Mouse (Mus musculus) common myeloid progenitor, adult 5-6 weeks (primary cell): ENCODE results near the gene Morc1. TPM values are rescaled to one million over a fixed set of nuclear protein-coding genes. Genes with fewer than 3 reads are reported as not detected.

ENCODE experiments used
- ATAC-seq: replicated peaks from 2 replicates; pipeline ENCODE4 v1.8.0; 2016; ENCODE audit warnings: low read depth, mild to moderate bottlenecking, moderate TSS enrichment, inconsistent platforms; ENCODE audit not compliant: poor library complexity, severe bottlenecking
- total RNA-seq: library from RNA; stranded (forward); fragments of 200-1000, 187-1606 nt; gene quantifications from 2 replicates; pipeline ENCODE4 v1.2.3, GENCODE M21; 2017

The Morc1 gene
- total RNA-seq, result not detected in 2 replicates

- ATAC-seq, result no peak
Observed at GRCm38 (mm10) chr16:48431027-48431426, at the start of gene Morc1. TSS of gene Morc1 (plus strand) at chr16:48431237.

GRCm38 (mm10) chr16:48383582-48384257 is 47.3 kb upstream of the Morc1 start:
- no peak for ATAC-seq

GRCm38 (mm10) chr16:48386982-48387381 is 44.1 kb upstream of the Morc1 start:
- ATAC-seq, result no peak

DNA sequence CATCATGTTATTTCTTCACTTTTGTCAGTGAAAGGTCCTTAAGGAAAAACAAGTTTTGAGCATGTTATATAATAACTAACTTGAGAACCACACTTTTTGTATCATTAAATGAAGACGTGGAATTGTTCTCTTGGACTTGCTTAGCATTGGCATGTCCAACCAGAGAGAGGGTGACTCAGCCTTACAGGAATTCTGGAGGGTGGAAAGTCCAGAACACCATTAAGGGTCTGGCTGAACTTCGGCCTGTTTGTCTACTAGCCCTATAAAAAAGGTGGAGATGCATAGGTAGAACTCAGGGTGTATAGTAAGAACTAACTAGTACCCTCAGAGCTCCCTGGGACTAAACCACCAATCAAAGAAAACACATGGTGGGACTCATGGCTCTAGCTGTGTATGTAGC is 35.8 kb upstream of the Morc1 start:
- ATAC-seq, result no peak

DNA sequence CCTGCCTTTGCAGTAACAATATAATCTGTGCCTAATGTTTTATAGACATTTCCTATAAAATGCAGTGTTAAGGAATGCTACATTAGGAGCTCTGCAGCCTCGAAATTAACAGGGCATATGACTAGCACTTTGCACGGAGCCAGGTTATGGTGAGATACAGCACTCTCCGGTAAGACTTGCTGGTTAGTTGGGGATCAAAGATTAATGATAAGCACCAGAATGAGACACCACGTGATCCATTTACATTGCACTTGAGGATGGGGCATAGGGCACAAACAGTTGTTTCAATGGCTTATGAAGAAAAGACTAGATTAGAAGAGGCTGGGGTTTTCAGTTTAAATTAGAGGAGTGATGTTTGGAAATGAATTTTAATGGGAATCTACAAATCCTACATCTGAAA is 28.1 kb upstream of the Morc1 start:
- no peak for ATAC-seq

GRCm38 (mm10) chr16:48403423-48403822 is 27.6 kb upstream of the Morc1 start:
- peak; percentile 89 for ATAC-seq

DNA sequence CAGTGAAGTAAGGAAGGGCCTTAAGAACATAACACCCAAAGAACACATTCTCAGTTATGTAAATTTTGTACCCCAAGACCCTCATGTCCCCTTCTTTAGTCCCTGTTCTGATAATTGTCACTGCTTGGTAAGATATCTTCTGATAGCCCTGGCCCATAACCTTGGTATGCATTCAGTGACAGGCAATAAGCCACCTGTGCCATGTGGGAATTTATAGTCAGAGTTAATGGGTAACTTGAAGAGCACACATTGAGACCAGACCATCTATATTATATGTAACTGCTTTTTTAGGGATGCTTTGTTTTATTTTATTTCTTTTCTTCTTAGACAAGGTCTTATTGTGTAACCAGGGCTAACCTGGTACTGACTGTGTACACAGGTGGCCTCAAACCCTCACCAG is 27.0 kb upstream of the Morc1 start:
- no peak for ATAC-seq

DNA sequence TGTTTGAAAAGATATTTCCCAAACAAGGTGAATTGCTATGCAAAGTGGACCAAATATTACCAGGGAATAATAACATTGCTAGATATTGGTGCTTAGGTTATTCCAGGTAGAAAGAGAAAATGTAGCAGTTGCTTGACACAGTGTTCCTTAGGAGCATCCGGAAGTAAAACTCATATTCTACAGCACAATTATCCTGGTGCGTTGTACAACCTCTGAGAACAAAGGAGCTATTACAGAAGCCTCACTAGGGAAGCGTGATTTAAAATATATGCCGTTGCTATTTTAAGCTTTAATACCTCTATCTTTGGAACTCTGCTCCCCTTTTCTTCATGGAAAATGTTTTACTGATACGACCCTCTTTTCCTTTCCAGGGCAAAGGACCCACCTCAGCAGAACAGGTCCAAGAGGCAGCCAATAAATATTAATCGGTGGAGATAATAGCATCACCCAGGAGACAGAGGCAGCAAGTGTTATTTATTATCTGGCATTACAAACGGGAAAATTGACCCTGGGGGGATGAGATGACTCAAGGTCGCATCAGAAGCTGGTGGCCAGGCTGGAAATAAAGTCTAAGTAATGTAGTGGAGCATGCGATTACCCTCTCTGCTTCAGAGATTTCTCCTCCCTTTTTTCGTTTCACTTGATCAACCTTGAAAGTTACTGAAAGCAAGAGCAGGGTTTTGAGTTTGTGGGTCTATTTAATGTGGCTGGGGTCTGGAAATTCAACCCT is 25.2 kb upstream of the Morc1 start:
- ATAC-seq, result no peak

- no peak for ATAC-seq
Observed at GRCm38 (mm10) chr16:48409580-48409979, 21.5 kb upstream of the Morc1 start.

DNA sequence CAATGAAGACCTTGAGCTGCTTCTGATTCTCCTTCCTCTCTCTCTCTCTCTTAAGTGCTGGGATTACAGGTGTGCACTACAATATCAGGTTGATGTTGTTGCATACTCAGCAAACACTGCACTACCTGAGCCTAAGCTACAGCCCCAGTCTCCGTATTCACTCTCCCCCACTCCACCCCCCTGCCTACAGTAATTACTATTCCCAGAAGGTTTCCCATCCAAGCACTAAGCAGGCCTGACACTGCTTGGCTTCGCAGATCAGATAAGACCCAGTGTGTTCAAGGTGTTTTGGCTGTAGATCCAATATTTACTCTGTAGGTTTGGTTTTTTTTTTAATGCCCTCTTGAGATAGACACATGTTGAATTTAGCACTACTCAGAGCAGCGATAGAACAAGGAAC is 20.9 kb upstream of the Morc1 start:
- no peak for ATAC-seq

DNA sequence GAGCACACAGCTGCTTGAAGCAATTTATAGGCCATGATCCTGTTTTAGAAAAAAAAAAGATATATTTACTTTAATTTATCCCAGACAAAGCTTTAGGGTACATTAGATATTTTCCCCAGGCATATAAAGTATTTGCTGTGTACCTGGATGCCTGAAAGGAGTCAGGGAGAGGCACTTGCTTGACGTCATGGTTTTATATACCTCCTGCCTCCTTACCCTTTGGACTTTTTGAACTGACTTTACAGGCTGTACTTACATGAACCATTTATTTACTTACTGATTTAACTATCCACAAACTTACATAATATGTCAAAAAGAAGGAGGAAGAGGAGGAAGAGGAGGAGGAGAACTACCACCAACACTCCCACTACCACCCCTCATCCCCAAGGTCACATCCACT is 18.8 kb upstream of the Morc1 start, which contains the start of gene Gm5485:
TSS of gene Gm5485 (minus strand) at position 171 of the 400 bp plus-strand sequence.
- no peak for ATAC-seq

GRCm38 (mm10) chr16:48418557-48418956 is 12.5 kb upstream of the Morc1 start:
- ATAC-seq, result no peak

DNA sequence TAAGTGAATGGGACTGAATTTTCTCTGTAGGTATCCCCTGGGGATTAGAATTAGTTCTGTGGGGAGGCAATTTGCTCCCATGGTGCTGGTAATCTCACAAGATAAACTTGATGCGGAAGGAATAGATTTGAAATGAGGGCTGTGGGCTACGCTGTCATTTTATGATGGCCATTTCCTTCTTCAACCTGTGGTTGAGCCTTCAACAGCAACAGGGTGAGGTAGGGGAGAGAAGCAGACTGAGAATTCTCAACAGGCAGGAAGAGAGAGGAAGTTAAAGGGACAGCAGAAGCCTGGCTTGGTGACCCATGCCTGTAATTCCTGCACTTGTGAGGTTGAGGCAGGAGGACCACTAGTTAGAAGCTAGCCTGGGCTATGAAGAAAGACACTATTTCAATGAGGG is 12.0 kb upstream of the Morc1 start:
- ATAC-seq, result peak; percentile 95

GRCm38 (mm10) chr16:48422501-48422900 is 8.5 kb upstream of the Morc1 start:
- ATAC-seq, result no peak

GRCm38 (mm10) chr16:48424069-48424468 is 7.0 kb upstream of the Morc1 start:
- no peak for ATAC-seq

- ATAC-seq, result no peak
Observed at GRCm38 (mm10) chr16:48429427-48429826, 1.6 kb upstream of the Morc1 start.

GRCm38 (mm10) chr16:48435454-48435853 is 4.4 kb downstream of the Morc1 start:
- no peak for ATAC-seq

DNA sequence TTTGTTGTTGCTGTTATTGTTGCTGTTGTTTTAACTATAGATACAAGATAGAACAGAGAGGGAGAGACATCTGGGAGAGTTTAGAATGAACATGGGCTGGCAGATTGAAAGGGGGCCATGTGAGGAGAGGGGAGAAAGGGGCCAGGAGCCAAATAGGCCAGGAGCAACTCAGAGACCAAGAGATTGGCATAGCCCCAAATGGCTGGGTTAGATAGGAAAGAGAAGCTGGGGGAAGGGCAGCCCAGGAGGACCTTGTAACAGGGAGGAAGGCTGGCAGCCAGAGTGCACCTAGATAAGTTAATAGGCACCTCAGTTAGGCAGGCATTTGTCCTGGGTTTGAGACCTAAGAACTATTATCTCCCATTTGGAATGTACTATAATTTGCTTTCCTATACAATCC is 6.4 kb downstream of the Morc1 start:
- ATAC-seq, result 0 out of 2 replicates have a peak, but pooled peaks have one; percentile 29

GRCm38 (mm10) chr16:48444589-48444988 is 13.6 kb downstream of the Morc1 start:
- ATAC-seq, result no peak

DNA sequence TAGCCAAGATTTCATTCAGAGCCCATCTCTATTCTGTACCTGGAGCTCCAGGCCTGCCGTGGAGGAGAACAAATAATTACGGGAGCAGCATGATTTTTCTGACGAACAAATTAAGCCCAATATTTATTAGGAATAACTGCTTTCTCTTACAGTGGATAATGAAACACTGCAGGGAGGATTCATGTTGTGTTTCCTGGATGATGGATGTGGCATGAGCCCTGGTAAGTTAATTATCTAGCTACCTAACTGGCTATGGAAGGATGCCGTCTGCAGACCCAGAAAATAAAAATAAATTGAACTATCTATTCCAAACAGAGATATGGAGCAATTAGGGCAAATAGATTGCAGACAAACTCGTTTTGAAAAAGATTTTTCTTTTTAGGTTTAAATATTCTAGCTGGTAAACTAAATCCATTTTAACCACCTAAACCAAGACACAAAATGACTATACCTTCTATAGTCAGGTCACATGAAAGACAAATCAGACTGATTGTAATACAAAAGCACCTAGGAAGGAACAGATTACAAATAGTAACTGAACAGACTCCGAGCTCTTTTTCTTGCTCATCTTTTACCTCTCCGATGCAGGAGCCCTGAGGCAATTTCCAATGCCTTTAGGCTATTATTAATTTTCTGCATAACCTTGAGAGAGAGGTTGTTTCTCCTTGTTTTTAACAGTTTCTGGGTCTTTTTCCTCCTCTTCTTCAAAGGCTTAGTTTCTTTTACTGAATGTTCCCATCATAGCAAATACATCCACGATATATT is 15.3 kb downstream of the Morc1 start:
- ATAC-seq, result no peak

DNA sequence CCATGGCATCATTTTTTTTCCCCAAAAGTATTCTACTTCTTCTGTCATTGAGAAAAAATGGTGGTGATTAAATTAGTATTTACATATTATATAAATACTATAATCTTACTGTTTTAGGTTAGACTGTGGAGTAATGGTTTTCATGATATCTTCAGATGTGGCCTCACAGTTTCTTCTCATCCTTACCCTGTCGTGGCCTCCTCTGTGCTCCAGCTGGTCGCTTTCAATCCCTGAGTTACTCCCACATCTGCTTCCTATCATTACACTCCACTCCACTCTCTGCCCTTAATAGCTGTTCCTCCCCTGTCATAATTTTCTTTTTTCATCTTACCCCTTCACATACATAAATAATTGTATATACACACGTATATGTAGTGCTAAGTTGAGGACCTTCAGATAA is 22.2 kb downstream of the Morc1 start:
- no peak for ATAC-seq
